Mouse (Mus musculus): ENCODE measurements at regions not wholly inside any gene's neighbourhood (a gene's known extent, or its start where the extent isn't known, plus 50 kb on each side); places are given as distances from the start of the nearest gene placed in this dataset.

- Histone ChIP-seq H3K4me1 (ENCODE audit: control insufficient read depth in 1 of 2, insufficient read depth in 2 of 2, low read length in 2 of 2) (no peaks in the 10 kb centered on the region), H3K27ac (ENCODE audit: control insufficient read depth, low read depth, low read length) (no peak overlapping the region)
Measured at GRCm38 (mm10) chr13:19975621-19976020, 114.8 kb upstream of the Elmo1 start.

GRCm38 (mm10) chr13:19966566-19966965, 123.8 kb upstream of the Elmo1 start:
- no peaks in the 10 kb centered on the region; a peak in 1 of 4 replicates for H3K27me3 ChIP-seq (ENCODE audit: control insufficient read depth in 1 of 2, insufficient read depth in 2 of 2, low read length in 2 of 2)
- DNase-seq (ENCODE audit: low read depth, low spot score), result no peak

More at GRCm38 (mm10) chr13:19975621-19976020, 114.8 kb upstream of the Elmo1 start:
- no peaks in the 10 kb centered on the region for H3K27me3 ChIP-seq (ENCODE audit: control insufficient read depth in 1 of 2, insufficient read depth in 2 of 2, low read length in 2 of 2)
- no peaks in the 10 kb centered on the region for H3K36me3 ChIP-seq (ENCODE audit: control insufficient read depth in 1 of 2, insufficient read depth in 2 of 2, low read length in 2 of 2)
- DNase-seq (ENCODE audit: low read depth, low spot score), result no peak
- TF ChIP-seq MAX (IDR thresholded peaks at IDR 0.05; ENCODE audit: low read length) (no peak), MYC (IDR thresholded peaks at IDR 0.05; ENCODE audit: low read depth, low read length) (no peak), MYB (IDR thresholded peaks at IDR 0.05; ENCODE audit: low read depth, low read length) (no peak), RAD21 (IDR thresholded peaks at IDR 0.05; ENCODE audit: low read depth, low read length) (no peak), MXI1 (IDR thresholded peaks at IDR 0.05; ENCODE audit: low read depth, low read length) (no peak), CHD1 (IDR thresholded peaks at IDR 0.05; ENCODE audit: low read depth, low read length) (no peak), ELF1 (IDR thresholded peaks at IDR 0.05; ENCODE audit: low read depth, low read length) (no peak), GABPA (IDR thresholded peaks at IDR 0.05; ENCODE audit: low read depth, low read length) (no peak), HCFC1 (IDR thresholded peaks at IDR 0.05; ENCODE audit: low read depth, low read length) (no peak)
- no peak overlapping the region for H3K4me3 ChIP-seq (ENCODE audit: control insufficient read depth in 1 of 2, insufficient read depth in 1 of 2, low read depth in 2 of 2, low read length in 2 of 2)
- H3K9me3 ChIP-seq (replicated peaks; ENCODE audit: insufficient read depth, low read length), result no peaks in the 10 kb centered on the region
- no peak overlapping the region for H3K9ac ChIP-seq (ENCODE audit: control insufficient read depth, low read depth, low read length, poor library complexity, severe bottlenecking)
- H3K79me2 ChIP-seq (ENCODE audit: control insufficient read depth, insufficient read depth, low read length, poor library complexity), result no peaks in the 10 kb centered on the region

More at GRCm38 (mm10) chr13:19966566-19966965, 123.8 kb upstream of the Elmo1 start:
- Histone ChIP-seq H3K4me1 (ENCODE audit: control insufficient read depth in 1 of 2, insufficient read depth in 2 of 2, low read length in 2 of 2) (no peaks in the 10 kb centered on the region), H3K27ac (ENCODE audit: control insufficient read depth, low read depth, low read length) (no peak overlapping the region), H3K36me3 (ENCODE audit: control insufficient read depth in 1 of 2, insufficient read depth in 2 of 2, low read length in 2 of 2) (no peaks in the 10 kb centered on the region), H3K9me3 (replicated peaks; ENCODE audit: insufficient read depth, low read length) (no peaks in the 10 kb centered on the region), H3K4me3 (ENCODE audit: control insufficient read depth in 1 of 2, insufficient read depth in 1 of 2, low read depth in 2 of 2, low read length in 2 of 2) (no peak overlapping the region), H3K9ac (ENCODE audit: control insufficient read depth, low read depth, low read length, poor library complexity, severe bottlenecking) (no peak overlapping the region), H3K79me2 (ENCODE audit: control insufficient read depth, insufficient read depth, low read length, poor library complexity) (no peaks in the 10 kb centered on the region)
- TF ChIP-seq ETS1 (IDR thresholded peaks at IDR 0.05; ENCODE audit: low read depth, low read length) (no peak), MXI1 (IDR thresholded peaks at IDR 0.05; ENCODE audit: low read depth, low read length) (no peak), BHLHE40 (IDR thresholded peaks at IDR 0.05; ENCODE audit: borderline replicate concordance, low read depth, low read length) (no peak), ZMIZ1 (IDR thresholded peaks at IDR 0.05; ENCODE audit: low read depth, low read length) (no peak), EP300 (IDR thresholded peaks at IDR 0.05; ENCODE audit: low read depth in 1 of 2, low read length in 2 of 2) (no peak), USF1 (IDR thresholded peaks at IDR 0.05; ENCODE audit: low read depth, low read length) (no peak), MAZ (IDR thresholded peaks at IDR 0.05; ENCODE audit: low read depth, low read length) (no peak), MYC (IDR thresholded peaks at IDR 0.05; ENCODE audit: low read depth, low read length) (no peak), SMC3 (IDR thresholded peaks at IDR 0.05; ENCODE audit: low read depth, low read length) (no peak), NRF1 (IDR thresholded peaks at IDR 0.05; ENCODE audit: insufficient read depth, low read depth, low read length, poor library complexity, severe bottlenecking) (no peak), UBTF (IDR thresholded peaks at IDR 0.05; ENCODE audit: borderline replicate concordance, insufficient read depth, low read depth, low read length) (no peak), JUND (IDR thresholded peaks at IDR 0.05; ENCODE audit: low read depth, low read length) (no peak), ELF1 (IDR thresholded peaks at IDR 0.05; ENCODE audit: low read depth, low read length) (no peak), ZC3H11A (IDR thresholded peaks at IDR 0.05; ENCODE audit: low read depth, low read length) (no peak), POLR2AphosphoS5 (IDR thresholded peaks at IDR 0.05; ENCODE audit: borderline replicate concordance, low read depth, low read length) (no peak), CHD2 (IDR thresholded peaks at IDR 0.05; ENCODE audit: low read length) (no peak), CHD1 (IDR thresholded peaks at IDR 0.05; ENCODE audit: low read depth, low read length) (no peak), NELFE (IDR thresholded peaks at IDR 0.05; ENCODE audit: low read depth, low read length) (no peak), ZNF384 (IDR thresholded peaks at IDR 0.05; ENCODE audit: low read depth, low read length) (no peak), MYB (IDR thresholded peaks at IDR 0.05; ENCODE audit: low read depth, low read length) (no peak)

Measured in MEL (cell line).